Mouse (Mus musculus) testis, adult 10 weeks (tissue): ENCODE data around the gene Tcp10a. TPM values are rescaled to one million over a fixed set of nuclear protein-coding genes. Genes with fewer than 3 reads are reported as not detected.

ENCODE experiments used
- polyA plus RNA-seq: library from polyadenylated mRNA; stranded (reverse); fragments of 350-450 nt; fragmentation: Illumina TruSeq; extraction: RNeasy Lipid Tissue Mini Kit (QIAGEN cat#74804); gene quantifications from one replicate; pipeline ENCODE4 v1.2.3, GENCODE M21; 2014; ENCODE audit warnings: low read depth, low replicate concordance

Tcp10a gene
- polyA plus RNA-seq, result 361 TPM

GRCm38 (mm10) chr17:7324346-7324745 is at the start of gene Tcp10a:
Gene Tcp10a (plus strand): TSS chr17:7324646.

GRCm38 (mm10) chr17:7352596-7352995 is 28.1 kb downstream of the Tcp10a start, which contains the start of gene Ttll2:
Gene Ttll2 (minus strand): TSS chr17:7352696.

GRCm38 (mm10) chr17:7371879-7372278 is 47.4 kb downstream of the Tcp10a start, which contains the start of gene Gm49630:
Gene Gm49630 (minus strand): TSS chr17:7371979.

GRCm38 (mm10) chr17:7385364-7385763 is 60.9 kb downstream of the Tcp10a start, which contains the start of gene Unc93a2:
Gene Unc93a2 (minus strand): TSS chr17:7385464.

Other genes starting within 250 kb of the Tcp10a start
- gene Rps6ka2, start 154.5 kb upstream of the Tcp10a start, polyA plus RNA-seq, result 4.7 TPM
- gene Ttll2, start 28.1 kb downstream of the Tcp10a start, polyA plus RNA-seq, result 11.7 TPM
- gene Gm49630, start 47.3 kb downstream of the Tcp10a start, polyA plus RNA-seq, result not detected
- gene Unc93a2, start 60.8 kb downstream of the Tcp10a start, polyA plus RNA-seq, result 2.2 TPM